Mouse (Mus musculus) limb, embryonic 14.5 days (tissue): ENCODE measurements around the gene Rcor1. TPM values are rescaled to one million over a fixed set of nuclear protein-coding genes. Genes with fewer than 3 reads are reported as not detected.
A peak's percentile ranks its signal among the peaks of the same experiment; 100 is the strongest.

Experiments
- ATAC-seq: fragments of 200-750 bp; cut with Nextera tagmentation; 2 replicates; pipeline ENCODE4 v1.8.0; 2017; ENCODE audit warnings: low read depth, moderate number of reproducible peaks, moderate TSS enrichment; ENCODE audit not compliant: low FRiP score
- DNase-seq: peaks from one replicate; pipeline ENCODE4 v3.0.0-alpha.2; 2015; ENCODE audit warnings: low spot score
- H3K27ac ChIP-seq: fragments of 300-500 bp; sonication (generic); replicated peaks from 2 replicates; pipeline ENCODE4 v1.5.1; 2014; ENCODE audit warnings: low read depth, mild to moderate bottlenecking, low read length, moderate library complexity, mixed read lengths
- H3K27me3 ChIP-seq: fragments of 300-500 bp; sonication (generic); 2 replicates; pipeline ENCODE4 v1.6.1; 2014; ENCODE audit warnings: low read length, mixed read lengths; ENCODE audit not compliant: control insufficient read depth, insufficient read depth
- H3K36me3 ChIP-seq: fragments of 300-500 bp; sonication (generic); 2 replicates; pipeline ENCODE4 v1.6.1; 2014; ENCODE audit warnings: mild to moderate bottlenecking, low read length, moderate library complexity, mixed read lengths; ENCODE audit not compliant: control insufficient read depth, insufficient read depth
- H3K4me1 ChIP-seq: fragments of 300-500 bp; sonication (generic); 2 replicates; pipeline ENCODE4 v1.6.1; 2014; ENCODE audit warnings: antibody characterized with exemption, low read length, mixed read lengths; ENCODE audit not compliant: control insufficient read depth, insufficient read depth
- H3K4me2 ChIP-seq: fragments of 300-500 bp; sonication (generic); replicated peaks from 2 replicates; pipeline ENCODE4 v1.6.1; 2014; ENCODE audit warnings: low read depth, mild to moderate bottlenecking, low read length, moderate library complexity; ENCODE audit not compliant: severe bottlenecking
- H3K4me3 ChIP-seq: fragments of 300-500 bp; sonication (generic); replicated peaks from 2 replicates; pipeline ENCODE4 v1.5.1; 2014; ENCODE audit warnings: low read length
- H3K9ac ChIP-seq: fragments of 300-500 bp; sonication (generic); 2 replicates; pipeline ENCODE4 v1.6.1; 2014; ENCODE audit warnings: mild to moderate bottlenecking, low read depth, low read length, moderate library complexity; ENCODE audit not compliant: severe bottlenecking
- H3K9me3 ChIP-seq: fragments of 300-500 bp; sonication (generic); 2 replicates; pipeline ENCODE4 v1.6.1; 2016; ENCODE audit warnings: low read length; ENCODE audit not compliant: control insufficient read depth
- POLR2A ChIP-seq: fragments of 200-500 bp; IDR thresholded peaks from 2 replicates; pipeline ENCODE4 v1.8.0; 2012; ENCODE audit warnings: inconsistent platforms, mild to moderate bottlenecking, moderate library complexity, borderline replicate concordance; ENCODE audit not compliant: insufficient read depth, insufficient read length; ENCODE audit errors: extremely low read depth
- WGBS: fragments of 180-500 bp; shearing (Covaris S2); extraction: QIAGEN DNeasy Blood & Tissue Kit; methylation state at CpG from one replicate; pipeline ENCODE4 v1.1.7; 2014; 5-methylcytosine and 5-hydroxymethylcytosine counted together
- polyA plus RNA-seq, 2 experiments: library from polyadenylated mRNA; depleted of rRNA in 1 of 2; stranded (reverse) in 1 of 2; unstranded in 1 of 2; fragments of >200 nt; fragmentation: Nextera tagmentation in 1 of 2; extraction: Ambion mirVana in 1 of 2; gene quantifications; 2 replicates each; pipeline versions ENCODE4 v1.2.1 to v1.2.3; 2012 to 2014

Rcor1 gene
- polyA plus RNA-seq, 2 experiments = 17.7 to 29.4 TPM

DNA sequence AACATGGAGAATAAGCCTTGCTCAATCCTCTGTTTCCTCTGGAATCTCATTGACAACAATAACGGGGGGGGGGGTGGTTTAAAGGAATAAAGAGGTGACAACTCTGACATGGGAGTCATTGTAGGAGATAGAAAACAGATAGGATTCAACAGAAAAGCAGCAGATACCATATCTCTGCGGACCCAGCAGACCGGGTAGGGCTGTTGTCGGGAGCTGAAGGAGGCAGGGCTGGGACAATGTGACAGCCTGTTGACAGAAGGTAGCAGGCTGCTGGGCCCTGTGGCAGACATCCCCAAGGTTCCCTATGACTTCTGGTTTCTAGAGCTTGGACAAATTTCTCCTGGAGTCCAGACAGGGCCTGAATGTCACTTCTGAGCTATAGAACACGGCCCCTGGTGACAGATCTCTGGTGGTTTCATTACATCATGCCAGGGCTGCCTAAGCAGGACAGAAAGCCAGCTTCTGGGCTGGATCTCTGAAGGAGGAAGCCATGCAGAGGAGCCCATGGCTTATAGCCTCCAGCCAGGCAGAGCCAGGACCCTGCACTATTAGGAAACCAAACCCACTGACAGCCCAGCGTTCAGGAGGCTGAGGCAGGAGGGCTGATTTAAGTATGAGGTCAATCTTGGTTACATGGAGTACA, 29.4 kb upstream of the Rcor1 start:
- TF ChIP-seq POLR2A = no peak
- WGBS = 76% methylated on average over 6 of the region's 6 CpGs
- DNase-seq (no peak), ATAC-seq (no peak)
- Histone ChIP-seq H3K4me1 (peaks cover 23% of the 10 kb centered on the region), H3K4me3 (no peak overlapping the region), H3K4me2 (no peak overlapping the region), H3K27me3 (no peaks in the 10 kb centered on the region), H3K27ac (no peak overlapping the region), H3K9ac (no peak overlapping the region), H3K36me3 (no peaks in the 10 kb centered on the region), H3K9me3 (peaks cover 6% of the 10 kb centered on the region; the same call in 1 of the 2 replicates)

DNA sequence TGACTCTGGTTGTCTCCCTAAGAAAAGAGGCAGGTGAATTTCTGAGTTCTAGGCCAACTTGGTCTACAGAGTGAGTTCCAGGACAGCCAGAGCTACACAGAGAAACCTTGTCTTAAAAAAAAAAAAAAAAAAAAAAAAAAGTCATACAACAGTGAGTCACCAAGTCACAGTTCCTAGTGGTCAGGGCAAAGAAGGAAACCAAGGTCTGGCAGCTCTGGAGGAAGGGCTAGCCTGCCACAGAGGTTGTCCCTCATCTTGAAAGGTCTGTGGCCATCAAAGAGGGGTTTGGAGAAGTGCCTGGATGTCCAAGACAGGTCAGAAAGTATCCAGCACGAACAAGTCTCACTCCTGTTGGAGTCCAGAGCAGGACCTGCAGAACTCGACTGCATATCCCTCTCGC, 22.3 kb upstream of the Rcor1 start:
- no peak for TF ChIP-seq POLR2A
- H3K27ac ChIP-seq = no peak overlapping the region
- no peaks in the 10 kb centered on the region for H3K36me3 ChIP-seq
- ATAC-seq = no peak
- no peak overlapping the region for H3K9ac ChIP-seq
- peaks cover 3% of the 10 kb centered on the region; the same call in 1 of the 2 replicates for H3K4me1 ChIP-seq
- WGBS = 76% methylated on average over 3 of the region's 3 CpGs
- no peak overlapping the region for H3K4me2 ChIP-seq
- H3K9me3 ChIP-seq = peaks cover 6% of the 10 kb centered on the region; the same call in 1 of the 2 replicates
- no peaks in the 10 kb centered on the region for H3K27me3 ChIP-seq
- H3K4me3 ChIP-seq = no peak overlapping the region
- DNase-seq = no peak

DNA sequence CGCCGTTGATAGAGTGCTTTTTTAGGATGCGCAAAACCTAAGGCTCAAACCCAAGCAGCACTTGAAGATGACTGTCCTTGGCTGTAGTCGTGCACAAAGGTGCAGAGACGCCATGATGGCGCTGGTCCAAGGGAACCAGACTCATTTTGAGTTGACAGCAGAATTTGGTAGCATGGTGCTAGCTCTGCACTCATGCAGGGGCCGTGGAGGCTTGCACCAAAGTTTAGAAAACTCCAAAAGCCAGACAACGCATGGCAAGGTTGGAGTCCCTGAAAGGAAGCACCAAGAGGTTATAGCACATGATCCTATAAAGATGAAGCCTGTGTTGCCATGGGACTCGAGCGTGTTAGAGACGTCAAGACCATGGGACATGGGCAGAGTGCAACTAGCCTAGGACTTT, 21.1 kb upstream of the Rcor1 start:
- H3K4me1 ChIP-seq = peaks cover 3% of the 10 kb centered on the region; the same call in 1 of the 2 replicates
- WGBS = 90% methylated on average over 11 of the region's 11 CpGs
- ATAC-seq (no peak), DNase-seq (no peak)
- H3K4me3 ChIP-seq = no peak overlapping the region
- H3K4me2 ChIP-seq = no peak overlapping the region
- no peak for TF ChIP-seq POLR2A
- no peaks in the 10 kb centered on the region for H3K9me3 ChIP-seq
- no peaks in the 10 kb centered on the region for H3K27me3 ChIP-seq
- H3K27ac ChIP-seq = no peak overlapping the region
- H3K9ac ChIP-seq = no peak overlapping the region
- no peaks in the 10 kb centered on the region for H3K36me3 ChIP-seq

DNA sequence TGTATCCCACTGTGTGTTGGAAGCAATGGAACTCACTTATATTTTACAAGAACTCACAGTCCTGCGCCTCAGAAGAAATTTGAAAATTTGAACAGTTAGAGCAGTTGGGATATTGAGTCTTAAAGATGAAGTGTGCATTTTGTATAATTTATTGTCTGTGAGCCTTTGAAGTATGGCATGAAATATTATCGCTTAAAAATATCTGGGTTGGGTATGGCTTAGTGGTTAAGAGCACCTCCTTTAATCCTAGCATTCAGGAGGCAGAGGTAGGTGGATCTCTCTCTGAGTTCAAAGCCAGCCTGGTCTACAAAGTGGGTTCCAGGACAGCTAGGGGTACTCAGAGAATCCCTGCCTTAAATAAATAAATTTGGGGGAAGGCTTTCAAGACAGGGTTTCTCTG, 20.1 kb upstream of the Rcor1 start:
- no peaks in the 10 kb centered on the region for H3K36me3 ChIP-seq
- no peak for DNase-seq
- no peak overlapping the region for H3K9ac ChIP-seq
- H3K27me3 ChIP-seq = no peaks in the 10 kb centered on the region
- peaks cover 3% of the 10 kb centered on the region; the same call in 1 of the 2 replicates for H3K4me1 ChIP-seq
- no peak for TF ChIP-seq POLR2A
- WGBS = 91% methylated on average over 2 of the region's 2 CpGs
- H3K27ac ChIP-seq = no peak overlapping the region
- ATAC-seq = no peak
- no peak overlapping the region for H3K4me3 ChIP-seq
- no peaks in the 10 kb centered on the region for H3K9me3 ChIP-seq
- H3K4me2 ChIP-seq = no peak overlapping the region

DNA sequence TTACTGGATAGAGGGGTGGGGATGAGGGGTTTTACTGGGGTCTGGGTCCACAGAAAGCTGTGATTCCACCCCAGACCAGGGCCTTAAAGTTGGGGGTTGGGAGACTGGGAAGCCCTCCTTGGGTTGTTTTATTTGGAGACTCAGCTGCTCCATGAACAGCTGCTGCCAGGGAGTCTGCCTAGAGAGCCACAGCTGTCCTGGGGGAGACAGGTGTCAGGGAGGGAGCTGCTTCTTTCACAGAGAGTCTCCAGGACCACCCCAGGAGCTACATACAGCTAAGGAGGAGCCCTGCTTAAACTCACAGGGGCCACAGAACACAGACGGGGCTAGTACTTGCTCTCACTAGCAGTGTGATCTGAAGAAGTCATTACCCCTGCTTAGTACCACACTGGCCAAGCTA, 18.0 kb upstream of the Rcor1 start:
- WGBS = 33% methylated on average over 1 of the region's 1 CpGs
- ATAC-seq (peak; percentile 88), DNase-seq (peak; percentile 41)
- no peaks in the 10 kb centered on the region for H3K4me1 ChIP-seq
- H3K9ac ChIP-seq = no peak overlapping the region
- no peak overlapping the region for H3K27ac ChIP-seq
- H3K27me3 ChIP-seq = no peaks in the 10 kb centered on the region
- no peak overlapping the region for H3K4me2 ChIP-seq
- H3K4me3 ChIP-seq = no peak overlapping the region
- H3K36me3 ChIP-seq = no peaks in the 10 kb centered on the region
- no peak for TF ChIP-seq POLR2A
- H3K9me3 ChIP-seq = no peaks in the 10 kb centered on the region
